Mouse (Mus musculus): Measurements from ENCODE around the gene Glipr2.

Gene Glipr2

DNA sequence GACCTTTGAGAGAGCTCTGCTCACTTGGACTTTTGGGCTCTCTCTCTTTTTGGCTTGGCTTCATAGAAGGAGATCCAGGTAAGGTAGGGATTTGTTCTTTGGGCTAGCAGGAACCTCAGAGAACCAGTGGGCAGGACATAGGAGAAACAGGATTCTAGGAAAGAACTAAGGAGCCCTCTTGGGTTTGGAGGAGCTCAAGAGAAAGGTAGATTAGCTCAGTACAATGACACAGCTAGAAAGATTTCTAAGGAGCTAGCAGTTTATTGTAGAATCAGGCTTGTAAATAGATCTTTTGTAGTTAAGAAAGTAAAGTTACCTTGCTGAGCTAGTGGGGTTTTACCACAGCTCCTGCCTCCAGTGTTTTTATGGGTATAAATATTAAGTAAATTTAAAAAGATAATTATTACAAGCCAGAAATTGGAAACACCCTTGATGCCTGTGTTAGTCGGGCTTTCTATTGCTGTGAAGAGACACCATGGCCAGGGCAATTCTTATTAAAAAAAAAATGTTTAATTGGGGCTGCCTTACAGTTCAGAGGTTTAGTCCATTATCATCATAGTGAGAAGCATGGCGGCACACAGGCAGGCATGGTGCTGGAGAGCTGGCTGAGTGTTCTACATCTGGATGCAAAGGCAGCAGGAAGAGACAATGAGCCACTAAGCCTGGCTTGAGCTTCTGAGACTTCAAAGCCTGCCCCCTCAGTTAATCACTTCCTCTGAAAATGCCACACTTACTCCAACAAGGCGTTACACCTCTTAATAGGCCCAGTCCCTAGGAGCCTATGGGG lies 47.6 kb downstream of the Glipr2 start:
- no peak for DNase-seq (ENCODE audit: low read depth, low spot score)

DNA sequence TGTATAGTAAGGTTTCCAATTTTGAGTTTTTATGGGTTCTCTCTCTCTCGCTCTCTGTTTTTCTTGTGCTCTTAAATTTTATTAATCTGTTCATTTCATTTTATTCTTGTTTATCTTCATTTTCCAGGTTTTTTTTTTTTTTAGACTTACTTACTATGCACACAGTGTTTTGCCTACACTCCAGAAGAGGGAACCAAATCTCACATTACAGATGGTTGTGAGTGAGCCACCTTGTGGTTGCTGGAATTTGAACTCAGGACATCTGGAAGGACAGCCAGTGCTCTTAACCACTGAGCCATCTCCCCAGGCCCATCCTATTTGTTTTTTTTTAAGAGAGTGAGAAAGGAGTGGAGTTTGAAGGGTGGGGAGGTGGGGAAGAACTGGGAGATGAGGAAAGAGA lies 53.0 kb downstream of the Glipr2 start:
- DNase-seq (ENCODE audit: low read depth, low spot score), result no peak

DNA sequence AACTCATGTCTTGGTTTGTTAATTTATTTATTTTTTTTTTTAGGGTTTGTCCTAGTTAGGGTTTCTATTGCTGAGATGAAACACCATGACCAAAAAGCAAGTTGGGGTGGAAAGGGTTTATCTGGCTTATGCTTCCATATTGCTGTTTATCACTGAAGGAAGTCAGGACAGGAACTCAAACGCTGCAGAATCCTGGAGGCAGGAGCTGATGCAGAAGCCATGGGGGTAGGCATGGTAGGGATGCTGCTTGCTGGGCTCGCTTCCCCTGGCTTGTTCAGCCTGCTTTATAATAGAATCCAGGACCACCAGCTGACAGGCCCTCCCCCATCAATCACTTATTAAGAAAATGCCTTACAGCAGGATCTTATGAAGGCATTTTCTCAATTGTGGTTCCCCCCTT lies 53.7 kb downstream of the Glipr2 start:
- DNase-seq (ENCODE audit: low read depth, low spot score), result no peak

DNA sequence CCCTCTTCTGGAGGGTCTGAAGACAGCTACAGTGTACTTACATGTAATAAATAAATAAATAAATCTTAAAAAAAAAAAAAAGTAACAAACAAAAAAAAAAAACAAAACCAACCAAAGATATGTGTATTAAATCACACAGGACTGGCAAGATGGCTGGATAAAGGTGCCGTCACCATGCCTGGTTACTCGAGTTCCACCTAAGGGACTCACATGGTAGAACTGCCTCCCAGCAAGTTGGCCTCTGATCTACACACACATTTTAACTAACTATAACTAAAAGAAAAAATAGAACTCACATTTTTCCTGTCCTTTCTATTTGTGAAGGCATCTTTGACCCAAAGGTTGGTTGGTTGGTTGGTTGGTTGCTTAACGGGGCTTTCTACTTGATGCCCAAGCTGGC lies 54.6 kb downstream of the Glipr2 start:
- DNase-seq (ENCODE audit: low read depth, low spot score), result no peak

DNA sequence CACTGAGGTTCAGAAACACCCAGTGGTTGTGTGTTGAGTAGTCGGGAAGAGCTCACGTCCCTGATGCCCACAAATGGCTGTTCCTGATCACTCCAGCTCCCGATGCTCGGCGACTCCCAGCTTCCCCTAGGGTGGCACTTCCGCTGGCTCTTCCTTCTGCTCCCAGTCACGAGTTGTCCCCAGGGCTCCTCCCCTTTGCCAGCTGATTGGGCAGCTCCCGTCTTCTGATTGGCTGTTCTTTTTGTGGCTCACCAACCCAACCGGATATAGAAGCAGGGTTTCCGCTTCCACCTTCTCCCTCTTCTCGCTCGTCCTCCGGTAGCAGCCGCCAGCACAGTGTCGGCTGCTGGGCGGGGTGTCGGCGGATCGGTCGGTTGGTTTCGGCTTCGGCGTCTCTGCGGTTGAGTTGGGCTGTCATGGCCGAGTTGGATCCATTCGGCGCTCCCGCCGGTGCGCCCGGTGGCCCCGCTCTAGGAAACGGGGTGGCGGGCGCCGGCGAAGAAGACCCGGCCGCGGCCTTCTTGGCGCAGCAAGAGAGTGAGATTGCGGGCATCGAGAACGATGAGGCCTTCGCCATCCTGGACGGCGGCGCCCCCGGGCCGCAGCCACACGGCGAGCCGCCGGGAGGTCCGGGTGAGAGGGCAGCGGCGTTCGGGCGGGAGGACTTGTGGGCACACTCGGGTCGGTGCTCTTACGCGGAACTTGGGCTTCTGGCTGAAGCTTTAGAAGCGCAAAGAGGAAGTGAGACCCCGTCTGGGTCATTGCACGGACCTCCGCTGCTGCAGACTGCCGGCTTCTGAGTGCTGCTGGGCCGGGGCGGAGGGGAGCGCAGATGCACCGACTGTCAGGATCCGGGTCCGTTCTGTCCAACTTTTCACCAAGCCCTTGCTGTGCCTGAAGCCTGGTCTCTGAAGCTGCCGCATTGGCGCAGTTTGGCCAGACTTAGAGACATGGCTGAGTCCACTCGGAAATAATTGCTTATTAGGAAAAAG lies 55.5 kb downstream of the Glipr2 start:
- DNase-seq (ENCODE audit: low read depth, low spot score), result peak; percentile 86

DNA sequence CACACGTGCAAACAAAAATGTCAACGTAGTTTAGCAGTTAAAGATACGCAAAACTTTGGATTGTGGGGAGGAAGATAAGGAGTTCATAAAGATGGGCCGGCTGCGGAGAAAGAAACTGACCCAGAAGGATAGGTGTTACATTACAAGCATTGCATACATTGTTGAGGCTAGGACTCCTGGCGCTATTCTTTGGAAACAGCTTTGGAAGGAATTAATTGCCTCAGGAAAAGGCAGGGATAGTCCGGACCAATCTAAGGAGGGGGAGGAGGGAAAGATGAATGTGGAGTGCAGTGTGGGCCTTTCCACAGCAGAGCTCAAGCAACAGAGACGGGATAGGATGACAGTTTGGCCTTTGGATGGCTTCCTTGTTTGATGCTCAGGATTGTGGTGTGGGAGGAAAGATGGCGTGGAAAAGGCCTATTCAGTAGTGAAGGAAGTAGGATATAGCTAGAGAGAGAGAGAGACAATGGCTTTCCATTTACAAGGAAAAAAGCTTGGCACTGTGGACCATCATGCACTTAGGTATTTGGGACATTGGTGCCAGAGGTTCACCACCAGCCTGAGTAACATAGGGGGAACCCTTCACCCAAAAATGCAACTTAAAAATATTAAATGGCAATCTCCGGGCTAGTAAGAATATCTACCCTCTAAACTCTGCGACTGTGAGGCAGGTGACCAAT lies 56.3 kb downstream of the Glipr2 start:
- DNase-seq (ENCODE audit: low read depth, low spot score), result no peak

DNA sequence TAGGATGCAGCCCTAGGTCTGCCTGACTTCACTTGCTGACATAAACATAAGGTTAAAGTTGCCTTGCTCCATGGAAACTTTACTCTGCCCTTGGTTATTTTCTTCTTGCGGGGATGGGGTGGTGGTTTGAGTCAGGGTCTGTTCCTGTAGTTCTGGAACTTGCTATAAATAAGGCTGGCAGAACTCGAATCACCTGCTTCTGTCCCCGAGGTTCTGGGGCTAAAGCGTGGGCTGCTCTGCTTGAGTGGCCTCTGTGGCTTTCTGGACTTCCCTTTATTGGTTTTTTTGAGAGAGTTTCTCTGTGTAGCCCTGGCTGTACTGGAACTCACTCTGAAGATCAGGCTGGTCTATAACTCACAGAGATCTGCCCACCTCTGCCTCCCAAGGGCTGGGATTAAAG lies 58.9 kb downstream of the Glipr2 start:
- no peak for DNase-seq (ENCODE audit: low read depth, low spot score)

DNA sequence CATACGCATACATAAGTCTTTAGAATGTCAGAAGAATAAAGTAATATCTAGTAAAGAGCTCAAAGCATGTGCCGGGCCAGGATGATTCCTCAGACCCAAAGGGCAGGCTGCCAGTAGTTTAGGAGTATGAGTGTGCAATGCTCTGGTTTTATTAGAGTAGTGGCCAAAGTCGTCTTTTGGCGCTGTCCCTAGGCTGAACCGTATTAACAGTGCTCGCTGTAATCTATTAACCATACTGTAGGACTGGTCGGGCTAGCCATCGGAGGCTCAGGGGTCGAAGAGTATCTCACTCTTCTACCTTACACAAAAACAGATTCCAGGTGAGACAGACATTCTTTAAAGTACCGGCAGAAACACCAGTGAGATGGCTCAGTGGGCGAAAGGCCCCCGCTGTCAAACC lies 59.6 kb downstream of the Glipr2 start:
- DNase-seq (ENCODE audit: low read depth, low spot score), result no peak

DNA sequence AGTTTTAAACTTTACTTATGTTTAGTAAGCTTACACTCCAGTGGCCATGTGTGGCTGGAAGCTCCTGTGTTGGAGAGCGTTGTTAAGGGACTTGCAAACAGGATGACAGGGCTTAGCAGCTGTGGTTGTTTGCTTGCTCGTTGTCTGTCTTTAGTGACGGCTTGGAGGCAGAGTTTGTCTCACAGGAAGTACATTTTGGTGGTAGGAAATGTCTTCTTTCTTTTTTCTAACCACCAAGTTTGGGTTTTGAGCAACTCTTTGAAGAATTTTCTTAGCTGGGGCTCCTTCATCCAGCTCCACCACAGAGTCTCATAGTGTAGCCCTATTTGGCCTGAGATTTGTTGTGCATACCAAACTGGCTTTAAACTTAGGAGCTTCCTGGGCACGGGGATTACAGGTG lies 65.1 kb downstream of the Glipr2 start:
- no peak for DNase-seq (ENCODE audit: low read depth, low spot score)

DNA sequence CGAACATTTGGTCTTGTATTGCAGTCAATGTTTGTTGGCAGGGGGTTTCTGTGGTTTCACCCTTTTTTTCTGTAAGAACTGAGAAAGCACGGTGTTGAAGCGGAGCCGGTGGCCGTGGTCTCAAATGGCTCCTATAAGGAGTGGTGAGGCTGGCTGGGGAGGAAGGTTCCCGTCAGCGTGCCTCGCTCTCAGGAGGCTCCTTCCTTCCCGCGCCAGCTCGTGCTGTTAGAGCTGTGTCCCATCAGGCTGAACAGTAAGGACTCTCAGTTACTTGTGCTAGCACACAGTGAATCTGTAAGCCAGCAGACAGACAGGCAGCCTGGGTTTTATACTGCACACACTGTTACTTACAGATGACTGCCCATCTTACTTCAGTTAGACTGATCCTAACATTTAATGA lies 65.6 kb downstream of the Glipr2 start:
- no peak for DNase-seq (ENCODE audit: low read depth, low spot score)

DNA sequence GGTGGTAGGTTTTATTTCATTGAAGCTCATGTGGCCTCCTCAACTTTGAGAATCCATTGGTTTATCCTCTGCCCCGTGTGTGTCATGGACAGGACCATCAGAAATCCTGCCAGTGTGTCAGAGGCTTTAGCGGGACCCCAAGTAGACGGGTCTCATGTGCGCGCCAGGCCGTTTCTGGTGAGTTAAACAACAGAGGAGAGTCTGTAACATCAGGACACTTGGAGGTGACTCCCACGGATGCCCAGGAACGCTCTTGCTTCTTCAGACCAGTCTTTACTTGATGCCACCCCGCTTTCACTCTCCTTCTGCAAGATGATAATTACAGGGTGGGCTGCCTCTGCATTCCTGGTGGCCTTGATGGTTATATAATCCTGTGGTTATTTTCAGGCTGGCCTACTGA lies 66.5 kb downstream of the Glipr2 start:
- DNase-seq (ENCODE audit: low read depth, low spot score), result no peak

DNA sequence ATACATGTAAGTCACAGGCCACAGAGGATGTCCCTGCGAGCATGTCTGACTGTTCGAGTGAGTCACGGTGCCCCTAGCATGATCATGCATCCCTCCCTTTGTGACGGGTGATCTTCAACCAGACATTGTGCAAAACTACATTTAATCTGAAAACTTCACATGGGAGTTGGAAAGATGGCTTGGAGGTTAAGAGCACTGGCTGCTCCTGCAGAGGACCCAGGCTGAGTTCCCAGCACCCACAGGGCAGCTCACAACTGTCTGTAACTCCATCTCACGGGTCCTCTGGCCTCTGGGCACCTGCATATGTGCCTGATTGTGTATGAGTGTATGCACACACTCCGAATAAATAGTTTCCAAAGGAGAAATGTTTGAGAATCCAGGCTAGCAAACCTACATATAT lies 67.0 kb downstream of the Glipr2 start:
- no peak for DNase-seq (ENCODE audit: low read depth, low spot score)

DNA sequence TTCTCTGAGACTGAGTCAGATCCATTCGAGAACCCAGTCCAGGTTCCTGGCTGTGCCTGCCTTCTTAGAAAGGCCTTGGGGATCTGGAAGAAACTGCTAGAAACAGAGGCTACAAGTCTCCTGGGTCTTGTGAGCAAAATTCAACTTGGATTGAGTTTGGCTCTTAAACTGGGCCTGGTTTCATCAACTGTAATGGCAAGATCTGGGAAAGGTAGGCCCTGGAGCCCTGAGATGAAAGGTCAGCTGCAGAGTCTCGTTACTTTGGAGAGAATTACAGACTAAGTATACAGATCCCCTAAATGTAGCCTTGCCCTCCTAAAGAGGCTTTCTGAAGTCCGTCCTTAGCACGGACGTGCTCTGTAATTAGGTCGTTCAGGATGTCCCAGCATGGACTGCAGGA lies 68.4 kb downstream of the Glipr2 start:
- DNase-seq (ENCODE audit: low read depth, low spot score), result no peak

Measured in WW6 (cell line).